8 mouse cellular contexts compared by ENCODE assay signal in genomic region chr10:62101504-62102439, GRCm38 (mm10). TPM values are rescaled to one million over a fixed set of nuclear protein-coding genes. Genes with fewer than 3 reads are reported as not detected.
A peak's percentile ranks its signal among the peaks of the same experiment; 100 is the strongest.
DNase-seq lines count a peak whose midpoint lies in the region; ATAC-seq lines count a peak whose summit lies in the region.

No protein-coding gene starts in this region.

- no peaks in the 10 kb centered on the region for H3K36me3 ChIP-seq in forebrain, embryonic 15.5 days

- no peak overlapping the region for H3K9ac ChIP-seq in forebrain, embryonic 15.5 days (replicated peaks)

- peak overlapping the region; percentile 88 for H3K27ac ChIP-seq in forebrain, embryonic 15.5 days (replicated peaks)

- H3K4me3 ChIP-seq in forebrain, embryonic 15.5 days, result no peak overlapping the region

- H3K27me3 ChIP-seq in forebrain, embryonic 15.5 days, result no peaks in the 10 kb centered on the region

- no peak for ATAC-seq in CD4-positive, CD25-positive, alpha-beta regulatory T cell, adult 4 months
- ATAC-seq in forebrain, embryonic 15.5 days (replicated peaks), result peak; percentile 84

- H3K9me3 ChIP-seq in forebrain, embryonic 15.5 days, result no peaks in the 10 kb centered on the region

- H3K4me2 ChIP-seq in forebrain, embryonic 15.5 days (replicated peaks), result no peak overlapping the region; the same call in 1 of the 2 replicates

- DNase-seq in CD4-positive, CD25-positive, alpha-beta regulatory T cell, adult 2 months (ENCODE audit: low read depth, low spot score), result peak; percentile 54
- DNase-seq in c-Kit-positive CD71-positive TER-119-positive erythroid progenitor cells, embryonic 14.5 days (ENCODE audit: low spot score), result peak; percentile 24
- DNase-seq in induced T-regulatory cell, adult 2 months (ENCODE audit: low read depth), result peak; percentile 67
- peak; percentile 75 to 95 for DNase-seq in left cerebral cortex, adult 8-10 months (ENCODE audit: low spot score in 2 of 2)
- peak; percentile 86 for DNase-seq in mesoderm, embryonic 11.5 days (ENCODE audit: low read depth, low spot score)
- DNase-seq in skeletal muscle tissue, adult 2 months (ENCODE audit: low read depth, low spot score), result peak; percentile 36

- H3K4me1 ChIP-seq in forebrain, embryonic 15.5 days, result peaks cover 29% of the 10 kb centered on the region

- whole genome bisulfite sequencing in forebrain, embryonic 15.5 days, result 6% methylated on average over 7 of the region's 7 CpGs

RNA-seq across cellular contexts. Expression of gene Neurog3, which starts 31.1 kb away (rescaled TPM):
- polyA plus RNA-seq in CD4-positive, CD25-positive, alpha-beta regulatory T cell, adult 4 months (2017; shearing (Covaris generic)), result not detected
- polyA plus RNA-seq in forebrain, embryonic 15.5 days (2015; fragmentation: Nextera tagmentation; extraction: Ambion mirVana), result 0.24 TPM in 1 of 2 replicates, not detected in the other
- total RNA-seq in left cerebral cortex, adult 8-10 months (2022), result not detected

RNA-seq across cellular contexts. Expression of gene Fam241b, which starts 41.9 kb away (rescaled TPM):
- polyA plus RNA-seq in CD4-positive, CD25-positive, alpha-beta regulatory T cell, adult 4 months (2017; shearing (Covaris generic)), result 1 to 10 TPM; 5.8 to 6.8 TPM
- 149 and 150 TPM in 2 replicates for polyA plus RNA-seq in forebrain, embryonic 15.5 days (2015; fragmentation: Nextera tagmentation; extraction: Ambion mirVana)
- 10 to 100 TPM; 47.0 to 57.8 (median 52.5) TPM for total RNA-seq in left cerebral cortex, adult 8-10 months (2022)

Comparison
In these comparisons a context has a peak if more than half of its experiments do, and no peak if none do; other contexts are left out.
1. DNase-seq: peak in every context shown above with its lines; median percentile 86 in mesoderm, embryonic 11.5 days; 85 in left cerebral cortex, adult 8-10 months; 67 in induced T-regulatory cell, adult 2 months; 54 in CD4-positive, CD25-positive, alpha-beta regulatory T cell, adult 2 months; 36 in skeletal muscle tissue, adult 2 months; 24 in c-Kit-positive CD71-positive TER-119-positive erythroid progenitor cells, embryonic 14.5 days.
2. RNA of gene Fam241b, which starts 41.9 kb away (polyA plus RNA-seq): 149 to 150 TPM in forebrain, embryonic 15.5 days; 5.8 to 6.8 TPM in CD4-positive, CD25-positive, alpha-beta regulatory T cell, adult 4 months; every median in the first group is over 10 times any median in the second.